Mouse (Mus musculus) E14TG2a.4 (cell line): ENCODE measurements around the gene 4933417A18Rik.

Experiments
- H3K27me3 ChIP-seq: 2 replicates; pipeline ENCODE4 v1.6.1; 2014; ENCODE audit warnings: low read length, control low read depth; ENCODE audit not compliant: insufficient read depth
- H3K36me3 ChIP-seq: 2 replicates; pipeline ENCODE4 v1.6.1; 2014; ENCODE audit warnings: low read length, control low read depth; ENCODE audit not compliant: insufficient read depth
- H3K4me1 ChIP-seq: replicated peaks from 2 replicates; pipeline ENCODE4 v1.6.1; 2014; ENCODE audit warnings: low read depth, low read length, control low read depth
- H3K4me3 ChIP-seq: replicated peaks from 2 replicates; pipeline ENCODE4 v1.5.1; 2014; ENCODE audit warnings: mild to moderate bottlenecking, low read length
- H3K9me3 ChIP-seq: 2 replicates; pipeline ENCODE4 v1.6.1; 2014; ENCODE audit warnings: low read length, control low read depth
- CTCF ChIP-seq: conservative IDR thresholded peaks from 2 replicates; pipeline ENCODE4 v1.5.1; 2014; ENCODE audit warnings: low read length
- NANOG ChIP-seq: IDR thresholded peaks from 2 replicates; pipeline ENCODE4 v1.6.1; 2014; ENCODE audit warnings: borderline replicate concordance, low read length, mixed read lengths
- POU5F1 ChIP-seq: IDR thresholded peaks from 2 replicates; pipeline ENCODE4 v1.6.1; 2014; ENCODE audit warnings: low read length, borderline replicate concordance

Gene 4933417A18Rik

DNA sequence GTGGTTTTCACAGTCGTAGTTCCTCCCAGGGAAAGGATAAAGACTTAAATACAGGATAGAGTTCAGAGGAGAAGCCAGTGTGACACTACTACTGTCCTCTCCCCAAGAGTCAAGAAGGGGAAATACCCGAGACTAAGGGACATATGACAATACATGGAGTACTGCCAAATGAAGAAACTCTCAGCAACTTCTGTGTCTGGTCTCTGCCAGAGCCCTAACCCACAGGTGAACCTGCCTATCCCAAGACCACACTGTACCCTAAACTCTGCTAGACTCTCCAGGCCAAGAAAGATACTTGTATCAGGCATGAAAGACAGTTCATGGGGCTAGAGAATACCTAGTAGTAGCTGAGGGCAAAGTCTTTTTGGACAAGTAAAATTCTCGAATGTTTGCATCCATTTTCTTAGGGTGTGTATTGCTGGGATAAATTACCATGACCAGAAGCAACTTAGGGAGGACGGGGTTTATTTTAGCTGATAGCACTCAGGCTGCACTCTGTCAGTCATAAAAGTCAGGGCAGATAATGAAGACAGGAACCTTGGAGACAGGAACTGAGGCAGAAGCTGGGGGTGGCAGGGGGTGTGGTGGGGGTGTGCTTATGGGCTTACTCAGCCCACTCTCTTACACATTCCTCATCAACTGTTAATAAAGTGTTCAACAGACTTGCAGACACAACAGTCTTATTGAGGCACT, 67.5 kb downstream of the 4933417A18Rik start:
- Histone ChIP-seq H3K36me3 (peaks cover 33% of the 10 kb centered on the region), H3K4me1 (peaks cover 29% of the 10 kb centered on the region), H3K4me3 (no peak overlapping the region), H3K9me3 (no peaks in the 10 kb centered on the region), H3K27me3 (no peaks in the 10 kb centered on the region)
- TF ChIP-seq CTCF, result no peak
- TF ChIP-seq POU5F1, result no peak
- TF ChIP-seq NANOG, result no peak

DNA sequence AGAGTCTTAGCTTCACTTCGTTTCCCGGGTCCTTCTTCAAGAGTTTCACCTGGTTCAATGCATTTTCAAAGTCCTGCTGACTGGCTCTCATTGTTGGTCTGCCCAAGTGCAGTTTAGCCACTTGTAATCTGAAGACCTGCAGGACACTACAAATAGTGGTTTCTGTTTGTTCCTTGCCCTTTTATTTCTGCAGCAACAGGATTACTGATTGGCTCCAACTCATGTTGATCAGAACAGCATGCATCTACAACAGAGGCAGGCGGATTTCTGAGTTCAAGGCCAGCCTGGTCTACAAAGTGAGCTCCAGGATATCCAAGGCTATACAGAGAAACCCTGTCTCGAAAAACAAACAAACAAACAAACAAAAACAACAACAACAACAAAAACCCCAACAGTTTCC, 68.9 kb downstream of the 4933417A18Rik start:
- TF ChIP-seq POU5F1 (no peak), CTCF (no peak), NANOG (no peak)
- Histone ChIP-seq H3K9me3 (peaks cover 2% of the 10 kb centered on the region; the same call in 1 of the 2 replicates), H3K36me3 (peaks cover 20% of the 10 kb centered on the region), H3K27me3 (no peaks in the 10 kb centered on the region), H3K4me1 (peaks cover 29% of the 10 kb centered on the region), H3K4me3 (peak overlapping the region; percentile 82)

DNA sequence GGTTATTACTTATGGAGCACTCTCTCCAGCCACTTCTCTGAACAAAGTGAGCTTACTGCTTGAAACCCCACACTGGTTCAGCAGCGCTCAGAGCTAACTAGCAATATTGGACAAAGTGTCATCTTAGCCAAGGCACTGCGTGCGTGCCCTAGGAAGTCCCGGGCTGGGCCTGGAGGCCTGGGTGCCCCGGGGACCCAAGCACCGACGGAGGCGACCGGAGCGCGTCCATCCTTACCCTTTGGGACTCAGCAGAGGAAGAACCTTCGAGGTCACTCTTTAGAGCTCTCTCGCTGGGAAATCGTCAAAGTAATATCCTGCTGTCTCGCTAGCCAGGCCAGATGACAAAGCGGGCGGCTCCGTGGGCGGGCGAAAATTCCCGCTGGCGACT, 69.4 kb downstream of the 4933417A18Rik start:
- H3K27me3 ChIP-seq, result no peaks in the 10 kb centered on the region
- peak overlapping the region; percentile 82 for H3K4me3 ChIP-seq
- H3K9me3 ChIP-seq, result peaks cover 7% of the 10 kb centered on the region
- H3K36me3 ChIP-seq, result peaks cover 15% of the 10 kb centered on the region
- peaks cover 29% of the 10 kb centered on the region for H3K4me1 ChIP-seq
- TF ChIP-seq POU5F1, result no peak
- no peak for TF ChIP-seq CTCF
- TF ChIP-seq NANOG, result no peak

DNA sequence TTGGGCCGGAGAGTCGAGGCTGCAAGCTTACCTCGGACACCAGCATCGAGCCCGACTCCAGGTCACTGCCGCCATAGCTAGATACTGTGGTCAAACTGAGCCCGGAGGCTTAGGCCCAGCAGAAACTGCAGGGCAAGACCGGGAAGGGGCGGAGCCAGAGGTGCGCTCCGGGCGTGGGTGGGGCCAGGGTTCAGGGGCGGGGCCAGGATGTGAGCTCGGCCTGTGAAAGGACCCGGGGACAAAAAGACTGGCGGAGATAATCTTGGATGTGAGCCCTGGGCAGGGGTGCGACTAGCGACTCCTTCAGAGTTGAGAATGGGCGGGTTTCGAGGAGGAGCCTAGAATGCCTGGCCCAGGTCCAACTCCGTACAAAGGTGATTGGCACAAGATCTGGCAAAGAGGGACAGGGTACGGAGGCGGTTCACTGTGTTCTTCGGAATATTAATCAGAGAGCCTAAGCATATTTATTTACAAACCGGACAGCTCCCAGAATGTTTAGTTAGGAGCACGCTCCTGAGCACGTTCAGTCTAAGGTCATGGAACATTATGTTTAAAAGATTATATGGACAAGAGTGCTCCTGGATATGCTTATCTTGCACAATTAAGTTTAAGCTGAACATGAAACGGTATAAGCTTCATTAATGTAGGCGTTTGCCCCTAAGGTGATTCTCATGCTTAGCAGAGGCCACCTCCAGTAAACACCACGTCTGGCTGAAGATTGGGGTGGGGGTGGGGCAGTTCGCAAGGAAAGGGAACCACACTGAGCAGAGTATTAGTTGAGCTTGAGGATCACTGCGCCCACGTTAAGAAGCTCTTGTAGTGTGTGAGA, 70.0 kb downstream of the 4933417A18Rik start:
- H3K4me1 ChIP-seq, result peaks cover 29% of the 10 kb centered on the region
- peaks cover 10% of the 10 kb centered on the region for H3K9me3 ChIP-seq
- peak overlapping the region; percentile 82 for H3K4me3 ChIP-seq
- no peaks in the 10 kb centered on the region for H3K27me3 ChIP-seq
- no peak for TF ChIP-seq NANOG
- TF ChIP-seq CTCF, result no peak
- no peak for TF ChIP-seq POU5F1
- peaks cover 10% of the 10 kb centered on the region for H3K36me3 ChIP-seq

DNA sequence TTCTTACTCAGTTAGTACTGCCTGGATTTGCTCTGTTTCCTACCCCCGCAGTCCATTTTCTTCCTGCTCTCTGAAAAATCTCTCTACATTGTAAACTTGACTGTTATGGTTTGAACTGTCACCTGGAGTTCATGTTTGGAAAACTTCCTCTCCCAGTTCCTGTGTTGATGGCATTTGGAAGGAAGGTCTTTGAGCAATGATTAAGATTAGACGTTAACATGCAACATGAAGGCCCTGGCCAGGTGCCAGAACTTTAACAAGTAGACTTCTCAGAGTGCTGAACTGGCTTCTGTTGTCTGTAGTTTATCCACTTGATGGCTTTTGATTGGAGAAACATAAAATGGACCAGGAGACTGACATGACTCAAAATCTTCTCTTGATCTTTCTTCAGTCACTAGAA, 71.7 kb downstream of the 4933417A18Rik start:
- peaks cover 29% of the 10 kb centered on the region for H3K4me1 ChIP-seq
- H3K27me3 ChIP-seq, result no peaks in the 10 kb centered on the region
- H3K36me3 ChIP-seq, result no peaks in the 10 kb centered on the region
- H3K9me3 ChIP-seq, result peaks cover 10% of the 10 kb centered on the region
- TF ChIP-seq POU5F1, result no peak
- no peak for TF ChIP-seq NANOG
- TF ChIP-seq CTCF, result no peak
- H3K4me3 ChIP-seq, result no peak overlapping the region
